Mouse (Mus musculus): Measurements from ENCODE around the gene Tnip1.

DNA sequence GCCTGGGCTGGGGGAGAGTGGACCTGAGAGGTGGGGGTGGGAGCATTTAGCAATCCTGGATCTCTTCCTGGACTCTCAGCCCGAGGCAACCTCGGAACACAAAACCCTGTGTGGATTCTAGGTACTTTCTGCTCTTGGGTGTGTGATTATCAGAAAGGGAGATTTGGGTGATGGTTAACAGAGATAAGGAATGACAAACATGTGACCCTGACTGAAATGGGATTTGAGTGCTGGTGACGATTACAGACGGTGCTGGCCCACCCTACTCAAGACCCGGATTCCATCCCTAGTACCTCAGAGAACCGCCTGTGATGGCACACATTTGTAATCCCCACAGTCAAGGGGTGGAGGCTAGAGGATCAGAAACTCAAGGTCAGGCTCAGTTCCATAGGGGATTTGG lies 2.5 kb downstream of the Tnip1 start:
- TF ChIP-seq CTCF (IDR thresholded peaks at IDR 0.05; ENCODE audit: extremely low read depth, insufficient read depth, low read length) (no peak), POLR2A (IDR thresholded peaks at IDR 0.05; ENCODE audit: extremely low read depth, insufficient read depth, low read length) (no peak)

Measured in cortical plate, adult 2 months (tissue).